Mouse (Mus musculus) CH12.LX (cell line): ENCODE data around the gene Pbxip1.

ENCODE experiments used
- CTCF ChIP-seq, 2 experiments: IDR thresholded peaks in 1 of 2; conservative IDR thresholded peaks in 1 of 2; 2 replicates each; pipeline ENCODE4 v1.5.1; 2011 to 2012; ENCODE audit warnings: low read depth in 2 of 2, low read length in 2 of 2, improper control_type of control experiment in 1 of 2, inconsistent platforms in 1 of 2, mild to moderate bottlenecking in 1 of 2, moderate library complexity in 1 of 2
- JUN ChIP-seq: IDR thresholded peaks from 2 replicates; pipeline ENCODE4 v1.6.1; 2011; ENCODE audit warnings: low read depth, mild to moderate bottlenecking, low read length, improper control_type of control experiment, moderate library complexity; ENCODE audit not compliant: insufficient read depth
- MAFK ChIP-seq: IDR thresholded peaks from 2 replicates; pipeline ENCODE4 v1.6.1; 2011; ENCODE audit warnings: low read length, improper control_type of control experiment; ENCODE audit not compliant: insufficient replicate concordance
- MXI1 ChIP-seq: IDR thresholded peaks from 2 replicates; pipeline ENCODE4 v1.6.1; 2011; ENCODE audit warnings: mild to moderate bottlenecking, low read depth, low read length, improper control_type of control experiment
- POLR2A ChIP-seq: IDR thresholded peaks from 2 replicates; pipeline ENCODE4 v1.6.1; 2011; ENCODE audit warnings: low read depth, mild to moderate bottlenecking, improper control_type of control experiment, low read length
- RAD21 ChIP-seq: IDR thresholded peaks from 2 replicates; pipeline ENCODE4 v1.6.1; 2011; ENCODE audit warnings: low read depth, mild to moderate bottlenecking, low read length, improper control_type of control experiment, moderate library complexity
- USF1 ChIP-seq: IDR thresholded peaks from 2 replicates; pipeline ENCODE4 v1.6.1; 2014; ENCODE audit warnings: low read depth, mild to moderate bottlenecking, inconsistent platforms, low read length, improper control_type of control experiment
- ZC3H11A ChIP-seq: IDR thresholded peaks from 2 replicates; pipeline ENCODE4 v1.6.1; 2012; ENCODE audit warnings: low read depth, mild to moderate bottlenecking, inconsistent platforms, low read length, improper control_type of control experiment
- ZNF384 ChIP-seq: IDR thresholded peaks from 2 replicates; pipeline ENCODE4 v1.6.1; 2012; ENCODE audit warnings: low read depth, low read length, improper control_type of control experiment, inconsistent platforms

GRCm38 (mm10) chr3:89440691-89441090 lies 4.2 kb downstream of the Pbxip1 start:
- no peak for TF ChIP-seq CTCF (conservative IDR thresholded peaks at IDR 0.05 in 1 of 2, IDR thresholded peaks at IDR 0.05 in 1 of 2; ENCODE audit: low read depth in 2 of 2, low read length in 2 of 2)
- TF ChIP-seq ZNF384 = no peak
- TF ChIP-seq POLR2A = no peak
- no peak for TF ChIP-seq MXI1
- no peak for TF ChIP-seq USF1
- no peak for TF ChIP-seq MAFK
- no peak for TF ChIP-seq RAD21
- TF ChIP-seq ZC3H11A = no peak
- TF ChIP-seq JUN = no peak
